Mouse (Mus musculus) C3H10T1/2 (cell line): Measurements from ENCODE around the gene Ercc2. TPM values are rescaled to one million over a fixed set of nuclear protein-coding genes. Genes with fewer than 3 reads are reported as not detected.

Experiments used
- polyA plus RNA-seq, 2 experiments: library from polyadenylated mRNA; unstranded; fragments of >200 nt; fragmentation: generic; extraction: Trizol; gene quantifications; one replicate each; pipeline ENCODE4 v1.2.1; 2012; ENCODE audit warnings: missing spikeins in 2 of 2

Ercc2 gene
- polyA plus RNA-seq = 10 to 100 TPM in 1 of 2 experiments, 1 to 10 TPM in 1; 6.7 to 12.5 TPM

DNA sequence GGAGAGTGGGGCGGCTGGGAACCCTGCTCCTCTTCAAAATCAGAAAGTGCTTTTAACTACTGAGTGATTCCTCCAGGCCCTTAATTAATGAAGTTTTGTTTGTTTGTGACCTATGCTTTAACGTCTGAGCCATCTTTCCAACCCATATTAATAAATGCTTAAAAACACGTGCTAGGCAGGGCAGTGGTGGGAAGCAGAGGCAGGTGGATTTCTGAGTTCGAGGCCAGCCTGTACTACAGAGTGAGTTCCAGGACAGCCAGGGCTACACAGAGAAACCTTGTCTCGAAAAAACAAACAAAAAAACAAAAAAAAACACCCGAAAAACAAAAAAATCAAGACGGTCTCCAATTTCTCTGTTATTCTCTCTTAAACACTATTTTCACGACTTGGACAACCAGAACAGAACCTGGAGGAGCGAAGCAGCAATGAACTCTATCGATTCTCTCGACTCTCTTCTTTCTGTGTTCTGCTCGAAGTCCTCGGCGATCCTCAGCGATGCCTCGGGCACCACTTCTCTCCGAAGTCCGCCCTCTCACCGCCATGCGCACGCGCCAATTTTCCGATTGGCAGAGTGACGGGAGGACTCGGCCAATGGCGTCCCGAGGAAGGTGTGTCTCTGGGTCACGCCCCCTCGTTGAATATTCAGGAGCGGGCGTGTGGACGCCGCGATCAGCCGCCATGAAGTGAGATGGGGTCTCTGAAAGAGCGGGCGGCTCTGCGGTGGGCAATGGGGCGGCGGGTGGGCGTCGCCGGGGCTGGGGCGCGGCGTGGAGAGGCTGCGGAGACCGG is at the start of gene Ercc2:
Gene Ercc2 (plus strand): TSS at position 634 of the 789 bp plus-strand sequence.

DNA sequence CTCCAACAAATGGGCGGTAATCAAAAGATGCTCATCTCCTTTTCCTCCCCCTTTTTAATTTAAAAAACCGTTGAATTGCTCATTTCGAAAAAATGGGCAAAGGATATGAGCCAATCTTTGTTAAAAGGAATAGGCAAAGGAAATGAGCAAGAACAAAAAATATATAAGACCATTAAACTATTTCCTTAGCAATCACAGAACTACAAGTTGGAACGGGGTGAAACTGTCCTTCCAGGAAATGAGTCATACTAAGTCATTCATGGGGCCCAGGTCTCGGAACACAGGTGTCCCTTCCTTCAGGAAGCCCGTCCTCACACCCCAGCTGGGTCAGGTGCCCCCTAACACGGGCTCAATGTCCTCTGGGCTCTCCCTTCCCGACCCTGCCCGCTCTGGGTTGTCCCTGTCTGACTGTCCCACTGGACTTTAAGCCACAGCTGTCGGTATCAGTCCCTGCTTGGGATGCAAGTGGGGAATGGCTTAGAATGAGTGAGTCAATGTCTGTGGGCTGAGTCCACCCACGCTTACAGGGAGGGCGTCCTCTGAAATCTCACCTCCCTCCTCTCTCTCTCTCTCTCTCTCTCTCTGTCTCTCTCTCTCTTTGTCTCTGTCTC is 37.5 kb upstream of the Ercc2 start, which contains the start of gene Ercc1:
Gene Ercc1 (plus strand): TSS at position 542 of the 611 bp plus-strand sequence.

DNA sequence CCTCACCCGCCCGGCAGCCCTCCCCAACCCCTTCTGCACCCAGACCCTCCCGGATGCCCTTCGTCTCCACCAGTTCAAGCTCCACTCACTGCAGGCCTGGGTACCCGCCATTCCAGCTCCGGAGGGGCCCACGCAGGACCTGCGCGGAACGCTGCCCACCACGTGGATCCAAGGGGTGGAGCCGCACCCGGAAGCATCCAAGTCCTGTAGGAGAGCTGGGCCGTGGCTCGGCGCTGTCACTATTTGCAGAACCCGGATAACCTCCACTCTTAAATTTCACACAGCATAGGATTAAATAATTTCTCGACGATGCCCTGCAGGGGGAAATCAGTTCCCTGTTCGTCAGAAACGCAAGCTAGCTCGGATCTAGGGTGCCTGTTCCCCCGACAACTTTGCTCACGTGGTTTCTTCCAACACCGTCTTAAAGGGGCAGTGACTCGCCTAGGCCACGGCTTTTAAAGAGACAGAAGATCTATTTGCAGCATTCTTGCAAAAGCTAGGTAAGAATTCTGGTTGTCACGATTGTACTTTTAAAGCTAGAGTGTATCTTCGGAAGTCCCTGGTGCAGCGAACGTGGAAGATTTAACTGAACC is 22.4 kb upstream of the Ercc2 start, which contains the start of the genes Cd3eap and Ppp1r13l:
Gene Cd3eap (minus strand): TSS at position 185 of the 593 bp plus-strand sequence.
Gene Ppp1r13l (plus strand): TSS at position 451 of the 593 bp plus-strand sequence.

DNA sequence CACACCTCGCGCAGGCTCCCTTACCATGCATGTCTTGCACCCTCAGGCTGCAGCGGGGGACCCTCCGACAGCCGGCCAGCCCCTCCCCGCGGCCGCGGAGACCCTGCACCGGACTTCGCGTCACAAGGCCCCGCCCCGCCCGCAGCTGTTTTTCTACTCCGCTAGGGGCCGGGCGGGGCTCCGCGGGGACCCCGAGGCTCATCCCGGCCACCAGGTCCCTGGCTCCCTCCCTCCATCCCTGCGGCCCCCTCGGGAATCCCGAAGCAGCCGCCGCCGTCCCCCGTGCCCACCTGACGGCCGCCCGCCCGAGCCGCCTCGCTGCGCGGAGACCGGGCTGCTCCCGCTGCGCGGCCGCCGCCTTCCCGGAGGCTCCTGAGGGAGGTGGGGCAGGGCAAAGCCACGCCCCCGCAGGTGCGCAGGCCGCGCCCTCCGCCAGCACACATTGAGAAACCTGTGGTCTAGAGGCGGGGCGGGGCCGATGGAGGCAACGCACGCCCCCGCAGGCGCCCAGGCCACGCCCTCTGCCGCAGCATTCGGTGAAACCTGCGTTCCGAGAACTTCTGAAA is 22.0 kb downstream of the Ercc2 start, which contains the start of gene Klc3:
Gene Klc3 (minus strand): TSS at position 374 of the 566 bp plus-strand sequence.

DNA sequence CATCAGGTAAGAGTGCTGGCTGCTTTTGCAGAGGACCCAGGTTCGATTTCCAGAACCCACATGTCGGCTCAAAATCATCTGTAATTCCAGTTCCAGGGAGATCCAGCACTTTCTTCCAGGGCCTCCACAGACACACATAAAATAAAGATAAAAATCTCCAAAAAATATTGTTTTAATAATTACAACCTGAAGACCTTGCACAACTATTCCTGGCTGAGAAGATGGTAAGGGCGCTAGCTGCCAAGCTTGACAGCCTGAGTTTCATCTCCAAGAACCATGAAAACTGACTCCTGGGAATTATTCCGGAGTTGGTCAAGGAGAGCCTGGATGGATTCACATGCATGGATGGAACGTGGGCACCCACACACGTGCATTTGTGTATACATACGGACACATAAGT is 22.7 kb downstream of the Ercc2 start, which contains the start of gene Ckm:
Gene Ckm (plus strand): TSS at position 301 of the 400 bp plus-strand sequence.

Other genes with a start within 250 kb of the Ercc2 start
- gene Qpctl, start 232.7 kb upstream of the Ercc2 start, polyA plus RNA-seq = 1 to 10 TPM; 4.7 to 6.0 TPM
- 100 to 1,000 TPM; 214 to 583 TPM for gene Snrpd2, start 232.3 kb upstream of the Ercc2 start, polyA plus RNA-seq
- gene Gipr, start 215.9 kb upstream of the Ercc2 start, polyA plus RNA-seq = under 1 TPM; 0.02 to 0.15 TPM
- gene Eml2, start 205.6 kb upstream of the Ercc2 start, polyA plus RNA-seq = under 1 TPM in 1 of 2 experiments, not detected in 1; 0.02 TPM
- gene Gpr4, start 169.5 kb upstream of the Ercc2 start, polyA plus RNA-seq = under 1 TPM; 0.05 to 0.14 TPM
- gene Opa3, start 153.7 kb upstream of the Ercc2 start, polyA plus RNA-seq = 10 to 100 TPM; 22.3 to 24.0 TPM
- gene Vasp, start 110.2 kb upstream of the Ercc2 start, polyA plus RNA-seq = 10 to 100 TPM; 30.1 to 39.1 TPM
- gene Ppm1n, start 101.9 kb upstream of the Ercc2 start, polyA plus RNA-seq = not detected
- 1 to 10 TPM in 1 of 2 experiments, under 1 TPM in 1; 0.91 to 1.1 TPM for gene Rtn2, start 99.4 kb upstream of the Ercc2 start, polyA plus RNA-seq
- 1 to 10 TPM in 1 of 2 experiments, under 1 TPM in 1; 0.29 to 1.1 TPM for gene Fosb, start 72.0 kb upstream of the Ercc2 start, polyA plus RNA-seq
- gene Ercc1, start 37.2 kb upstream of the Ercc2 start, polyA plus RNA-seq = 100 to 1,000 TPM in 1 of 2 experiments, 10 to 100 TPM in 1; 85.1 to 272 TPM
- 10 to 100 TPM in 1 of 2 experiments, 1 to 10 TPM in 1; 9.0 to 24.5 TPM for gene Cd3eap, start 22.5 kb upstream of the Ercc2 start, polyA plus RNA-seq
- 1 to 10 TPM; 7.3 to 7.9 TPM for gene Ppp1r13l, start 22.3 kb upstream of the Ercc2 start, polyA plus RNA-seq
- gene Klc3, start 22.1 kb downstream of the Ercc2 start, polyA plus RNA-seq = 1 to 10 TPM in 1 of 2 experiments, under 1 TPM in 1; 0.61 to 2.7 TPM
- under 1 TPM in 1 of 2 experiments, not detected in 1; 0.05 TPM for gene Ckm, start 22.8 kb downstream of the Ercc2 start, polyA plus RNA-seq
- 10 to 100 TPM in 1 of 2 experiments, 1 to 10 TPM in 1; 7.2 to 16.0 TPM for gene Mark4, start 76.8 kb downstream of the Ercc2 start, polyA plus RNA-seq
- under 1 TPM; 0.06 to 0.08 TPM for gene Exoc3l2, start 81.3 kb downstream of the Ercc2 start, polyA plus RNA-seq
- gene Bloc1s3, start 126.4 kb downstream of the Ercc2 start, polyA plus RNA-seq = 1 to 10 TPM; 2.8 to 7.6 TPM
- gene Trappc6a, start 126.4 kb downstream of the Ercc2 start, polyA plus RNA-seq = 100 to 1,000 TPM in 1 of 2 experiments, 10 to 100 TPM in 1; 46.3 to 112 TPM
- under 1 TPM; 0.01 to 0.32 TPM for gene Nkpd1, start 135.8 kb downstream of the Ercc2 start, polyA plus RNA-seq
- 10 to 100 TPM; 33.3 to 45.0 TPM for gene Ppp1r37, start 181.1 kb downstream of the Ercc2 start, polyA plus RNA-seq
- gene Zfp296, start 195.3 kb downstream of the Ercc2 start, polyA plus RNA-seq = under 1 TPM in 1 of 2 experiments, not detected in 1; 0.07 TPM
- 100 to 1,000 TPM; 127 to 141 TPM for gene Gemin7, start 195.6 kb downstream of the Ercc2 start, polyA plus RNA-seq
- gene Clasrp, start 222.5 kb downstream of the Ercc2 start, polyA plus RNA-seq = 10 to 100 TPM; 11.9 to 28.1 TPM
- gene Relb, start 247.4 kb downstream of the Ercc2 start, polyA plus RNA-seq = 10 to 100 TPM; 11.9 to 33.1 TPM